Mouse (Mus musculus): ENCODE measurements around the gene Spred1. TPM values are rescaled to one million over a fixed set of nuclear protein-coding genes. Genes with fewer than 3 reads are reported as not detected.

Spred1 gene
- total and polyA plus RNA-seq, 2 experiments from 2014 or later = 11.3 to 66.9 TPM

- no peak overlapping the region for H3K27ac ChIP-seq (ENCODE audit: low read depth, low read length)
- peak; percentile 19; the same call in 1 of the 2 replicates for TF ChIP-seq CTCF (IDR thresholded peaks at IDR 0.05; ENCODE audit: low read depth)
- H3K4me1 ChIP-seq (ENCODE audit: insufficient read depth) = no peaks in the 10 kb centered on the region
- ATAC-seq (no peak), DNase-seq (no peak)
- H3K36me3 ChIP-seq (ENCODE audit: insufficient read depth) = no peaks in the 10 kb centered on the region
- H3K9ac ChIP-seq = no peak overlapping the region
- H3K9me3 ChIP-seq (ENCODE audit: low read length) = no peaks in the 10 kb centered on the region
- H3K27me3 ChIP-seq (ENCODE audit: insufficient read depth, low read length) = no peaks in the 10 kb centered on the region
- WGBS = 72% methylated on average over 2 of the region's 2 CpGs
- H3K4me3 ChIP-seq (ENCODE audit: low read depth, low read length) = no peak overlapping the region
- H3K4me2 ChIP-seq (ENCODE audit: low read depth) = no peak overlapping the region
Measured at GRCm38 (mm10) chr2:117216152-117216551, 95.0 kb downstream of the Spred1 start.

- 9% methylated on average over 15 of the region's 15 CpGs for WGBS
- ATAC-seq (no peak; the same call in 1 of the 2 replicates), DNase-seq (no peak)
- no peak overlapping the region for H3K4me2 ChIP-seq (ENCODE audit: low read depth)
- no peaks in the 10 kb centered on the region for H3K36me3 ChIP-seq (ENCODE audit: insufficient read depth)
- no peaks in the 10 kb centered on the region for H3K27me3 ChIP-seq (ENCODE audit: insufficient read depth, low read length)
- H3K27ac ChIP-seq (ENCODE audit: low read depth, low read length) = no peak overlapping the region
- H3K4me3 ChIP-seq (ENCODE audit: low read depth, low read length) = no peak overlapping the region
- no peak for TF ChIP-seq CTCF (IDR thresholded peaks at IDR 0.05; ENCODE audit: low read depth)
- H3K4me1 ChIP-seq (ENCODE audit: insufficient read depth) = no peaks in the 10 kb centered on the region
- no peaks in the 10 kb centered on the region for H3K9me3 ChIP-seq (ENCODE audit: low read length)
- no peak overlapping the region for H3K9ac ChIP-seq
Measured at GRCm38 (mm10) chr2:117217695-117218216, 96.6 kb downstream of the Spred1 start.

- DNase-seq (no peak), ATAC-seq (no peak)
- Histone ChIP-seq H3K4me3 (ENCODE audit: low read depth, low read length) (no peak overlapping the region), H3K36me3 (ENCODE audit: insufficient read depth) (no peaks in the 10 kb centered on the region), H3K27ac (ENCODE audit: low read depth, low read length) (no peak overlapping the region), H3K9ac (no peak overlapping the region), H3K4me1 (ENCODE audit: insufficient read depth) (no peaks in the 10 kb centered on the region), H3K27me3 (ENCODE audit: insufficient read depth, low read length) (no peaks in the 10 kb centered on the region), H3K4me2 (ENCODE audit: low read depth) (no peak overlapping the region), H3K9me3 (ENCODE audit: low read length) (no peaks in the 10 kb centered on the region)
- over 99% methylated on average over 4 of the region's 4 CpGs for WGBS
- no peak for TF ChIP-seq CTCF (IDR thresholded peaks at IDR 0.05; ENCODE audit: low read depth)
Measured at GRCm38 (mm10) chr2:117219536-117219935, 98.4 kb downstream of the Spred1 start.

GRCm38 (mm10) chr2:117222651-117223050 is 101.5 kb downstream of the Spred1 start:
- Histone ChIP-seq H3K4me1 (ENCODE audit: insufficient read depth) (no peaks in the 10 kb centered on the region), H3K4me3 (ENCODE audit: low read depth, low read length) (no peak overlapping the region), H3K27ac (ENCODE audit: low read depth, low read length) (no peak overlapping the region), H3K9me3 (ENCODE audit: low read length) (no peaks in the 10 kb centered on the region), H3K9ac (no peak overlapping the region), H3K36me3 (ENCODE audit: insufficient read depth) (no peaks in the 10 kb centered on the region), H3K4me2 (ENCODE audit: low read depth) (no peak overlapping the region), H3K27me3 (ENCODE audit: insufficient read depth, low read length) (no peaks in the 10 kb centered on the region)
- WGBS = 88% methylated on average over 9 of the region's 9 CpGs
- no peak for TF ChIP-seq CTCF (IDR thresholded peaks at IDR 0.05; ENCODE audit: low read depth)
- DNase-seq (no peak), ATAC-seq (no peak)

DNA sequence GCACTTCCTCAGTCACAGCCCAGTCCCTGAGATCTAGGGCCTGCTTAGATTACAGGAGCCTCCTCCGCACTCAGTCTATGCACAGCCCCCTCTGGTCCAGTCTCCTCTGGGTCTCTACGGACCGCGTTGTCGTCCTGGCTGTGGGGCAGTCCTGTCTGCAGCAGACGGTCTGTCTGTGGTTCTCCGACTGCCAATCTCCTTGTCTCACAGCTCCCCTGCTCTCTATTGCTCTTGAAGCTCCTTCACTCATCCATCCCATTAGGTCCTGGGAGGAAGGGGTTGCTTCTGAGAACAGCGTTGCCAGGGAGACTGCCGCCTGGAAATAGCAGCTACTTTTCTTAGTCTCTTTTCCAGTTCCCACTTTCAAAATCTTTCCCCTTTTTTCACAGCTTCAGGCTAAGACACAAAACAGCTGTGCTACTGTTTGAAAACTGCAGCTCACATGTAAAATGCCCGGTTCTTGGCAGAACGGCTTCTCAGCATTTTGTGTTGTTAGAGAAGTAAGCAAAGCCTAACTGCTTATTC is 107.5 kb downstream of the Spred1 start:
- peak; percentile 87 for ATAC-seq
- Histone ChIP-seq H3K4me3 (ENCODE audit: low read depth, low read length) (no peak overlapping the region), H3K27ac (ENCODE audit: low read depth, low read length) (peak overlapping the region; percentile 81), H3K27me3 (ENCODE audit: insufficient read depth, low read length) (no peaks in the 10 kb centered on the region), H3K9me3 (ENCODE audit: low read length) (no peaks in the 10 kb centered on the region), H3K9ac (no peak overlapping the region), H3K4me2 (ENCODE audit: low read depth) (peak overlapping the region; percentile 27), H3K4me1 (ENCODE audit: insufficient read depth) (0 out of 2 replicates have a peak, but pooled peaks cover 5% of the 10 kb centered on the region), H3K36me3 (ENCODE audit: insufficient read depth) (no peaks in the 10 kb centered on the region)
- DNase-seq = peak; percentile 73
- 34% methylated on average over 11 of the region's 11 CpGs for WGBS
- TF ChIP-seq CTCF (IDR thresholded peaks at IDR 0.05; ENCODE audit: low read depth) = no peak

GRCm38 (mm10) chr2:117230261-117230660 is 109.1 kb downstream of the Spred1 start:
- DNase-seq (no peak), ATAC-seq (no peak)
- TF ChIP-seq CTCF (IDR thresholded peaks at IDR 0.05; ENCODE audit: low read depth) = no peak
- Histone ChIP-seq H3K9ac (no peak overlapping the region), H3K36me3 (ENCODE audit: insufficient read depth) (no peaks in the 10 kb centered on the region), H3K9me3 (ENCODE audit: low read length) (no peaks in the 10 kb centered on the region), H3K4me2 (ENCODE audit: low read depth) (no peak overlapping the region), H3K27ac (ENCODE audit: low read depth, low read length) (no peak overlapping the region), H3K4me1 (ENCODE audit: insufficient read depth) (0 out of 2 replicates have a peak, but pooled peaks cover 5% of the 10 kb centered on the region), H3K27me3 (ENCODE audit: insufficient read depth, low read length) (no peaks in the 10 kb centered on the region), H3K4me3 (ENCODE audit: low read depth, low read length) (no peak overlapping the region)
- WGBS = 73% methylated on average over 7 of the region's 7 CpGs

- no peak overlapping the region for H3K4me3 ChIP-seq (ENCODE audit: low read depth, low read length)
- H3K36me3 ChIP-seq (ENCODE audit: insufficient read depth) = no peaks in the 10 kb centered on the region
- H3K27me3 ChIP-seq (ENCODE audit: insufficient read depth, low read length) = no peaks in the 10 kb centered on the region
- no peak overlapping the region for H3K9ac ChIP-seq
- 0 out of 2 replicates have a peak, but pooled peaks cover 5% of the 10 kb centered on the region for H3K4me1 ChIP-seq (ENCODE audit: insufficient read depth)
- ATAC-seq = peak; percentile 85
- peak; percentile 88 for DNase-seq
- 6% methylated on average over 13 of the region's 13 CpGs for WGBS
- peak; percentile 89 for TF ChIP-seq CTCF (IDR thresholded peaks at IDR 0.05; ENCODE audit: low read depth)
- no peak overlapping the region for H3K27ac ChIP-seq (ENCODE audit: low read depth, low read length)
- 0 out of 2 replicates have a peak overlapping the region, but pooled peaks have one; percentile 2 for H3K4me2 ChIP-seq (ENCODE audit: low read depth)
- H3K9me3 ChIP-seq (ENCODE audit: low read length) = no peaks in the 10 kb centered on the region
Measured at GRCm38 (mm10) chr2:117231257-117231656, 110.1 kb downstream of the Spred1 start.

MicroRNA genes within 50 kb of the gene (microRNA counts, 519-probe panel; counts per million panel counts)
- 3,712 counts per million, percentile 39 among the panel's probes with 10 or more counts for microRNA mmu-miR-674

Small RNAs within 50 kb of the gene (microRNA-seq; reads per million reads assigned to microRNA genes)
- 569 to 838 reads per million in 2 experiments for gene Mir674

Other genes starting within 250 kb of the Spred1 start
- not detected in 2 replicates for gene Tmco5, start 242.7 kb upstream of the Spred1 start, total RNA-seq (2014; rRNA removed)
- gene Tmco5, start 242.7 kb upstream of the Spred1 start, polyA plus RNA-seq (2015; fragmentation: Nextera tagmentation; extraction: Ambion mirVana) = 0.20 and 0.21 TPM in 2 replicates
- 10.3 and 13.4 TPM in 2 replicates for gene Fam98b, start 128.4 kb downstream of the Spred1 start, total RNA-seq (2014; rRNA removed)
- 12.4 and 13.8 TPM in 2 replicates for gene Fam98b, start 128.4 kb downstream of the Spred1 start, polyA plus RNA-seq (2015; fragmentation: Nextera tagmentation; extraction: Ambion mirVana)
- gene Rasgrp1, start 221.6 kb downstream of the Spred1 start, total RNA-seq (2014; rRNA removed) = 16.6 and 18.4 TPM in 2 replicates
- gene Rasgrp1, start 221.6 kb downstream of the Spred1 start, polyA plus RNA-seq (2015; fragmentation: Nextera tagmentation; extraction: Ambion mirVana) = 6.6 and 9.5 TPM in 2 replicates